Mouse (Mus musculus) limb, embryonic 13.5 days (tissue): ENCODE measurements at regions not wholly inside any gene's neighbourhood (a gene's known extent, or its start where the extent isn't known, plus 50 kb on each side); places are given as distances from the start of the nearest gene placed in this dataset.
"Not testable (repeated sequence)": the region's sequence is repeated elsewhere in the genome, so short reads cannot be mapped to it uniquely, and the experiment has no call there.

Experiments
- ATAC-seq: fragments of 200-750 bp; cut with Nextera tagmentation; 2 replicates; pipeline ENCODE4 v1.8.0; 2017; ENCODE audit warnings: low read depth, moderate number of reproducible peaks, moderate TSS enrichment; ENCODE audit not compliant: low FRiP score
- H3K27ac ChIP-seq: fragments of 300-500 bp; sonication (generic); 2 replicates; pipeline ENCODE4 v1.5.1; 2015; ENCODE audit warnings: inconsistent platforms, mild to moderate bottlenecking, moderate library complexity
- H3K27me3 ChIP-seq: fragments of 300-500 bp; sonication (generic); 2 replicates; pipeline ENCODE4 v1.6.1; 2015; ENCODE audit warnings: mild to moderate bottlenecking, inconsistent platforms
- H3K36me3 ChIP-seq: fragments of 300-500 bp; sonication (generic); 2 replicates; pipeline ENCODE4 v1.6.1; 2015; ENCODE audit warnings: inconsistent platforms, mild to moderate bottlenecking, moderate library complexity
- H3K4me1 ChIP-seq: fragments of 300-500 bp; sonication (generic); 2 replicates; pipeline ENCODE4 v1.6.1; 2015; ENCODE audit warnings: inconsistent platforms
- H3K4me2 ChIP-seq: fragments of 300-500 bp; sonication (generic); replicated peaks from 2 replicates; pipeline ENCODE4 v1.6.1; 2015; ENCODE audit warnings: inconsistent platforms, mild to moderate bottlenecking, moderate library complexity
- H3K4me3 ChIP-seq: fragments of 300-500 bp; sonication (generic); 2 replicates; pipeline ENCODE4 v1.5.1; 2015; ENCODE audit warnings: moderate library complexity, mild to moderate bottlenecking, inconsistent platforms
- H3K9ac ChIP-seq: fragments of 300-500 bp; sonication (generic); 2 replicates; pipeline ENCODE4 v1.6.1; 2015; ENCODE audit warnings: mild to moderate bottlenecking, inconsistent platforms
- H3K9me3 ChIP-seq: fragments of 300-500 bp; sonication (generic); 2 replicates; pipeline ENCODE4 v1.6.1; 2016; ENCODE audit warnings: inconsistent platforms
- WGBS: fragments of 180-500 bp; shearing (Covaris S2); methylation state at CpG from one replicate; pipeline ENCODE4 v1.1.7; 2015; 5-methylcytosine and 5-hydroxymethylcytosine counted together

GRCm38 (mm10) chr6:44010946-44011345, 344.9 kb upstream of the Tpk1 start:
- Histone ChIP-seq H3K4me2 (no peak overlapping the region), H3K9me3 (no peaks in the 10 kb centered on the region), H3K27ac (no peak overlapping the region), H3K9ac (no peak overlapping the region), H3K4me1 (no peaks in the 10 kb centered on the region), H3K4me3 (no peak overlapping the region), H3K36me3 (no peaks in the 10 kb centered on the region), H3K27me3 (no peaks in the 10 kb centered on the region)
- peak; percentile 66; the same call in 1 of the 2 replicates for ATAC-seq
- WGBS = 27% methylated on average over 4 of the region's 4 CpGs

DNA sequence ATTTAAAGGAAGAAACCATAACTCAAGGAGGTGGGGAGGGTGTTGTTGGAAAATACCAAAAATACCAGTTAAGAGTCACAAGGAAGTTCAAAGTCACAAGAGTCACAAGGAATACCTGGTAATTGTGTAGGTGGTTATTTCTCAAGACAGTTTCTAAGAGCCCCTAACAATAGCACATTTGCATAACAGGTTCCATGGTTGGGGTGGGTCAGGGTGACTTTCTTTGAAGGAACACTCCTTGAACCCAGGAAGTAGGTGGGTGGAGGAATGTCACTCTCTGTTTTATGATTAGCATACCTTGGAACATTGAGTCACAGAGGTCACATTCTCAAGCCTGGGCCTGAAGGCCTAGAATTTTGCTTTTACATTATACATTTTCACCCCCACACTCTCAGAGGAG, 341.1 kb upstream of the Tpk1 start:
- not testable (repeated sequence) for H3K9me3 ChIP-seq, H3K4me2 ChIP-seq, H3K4me3 ChIP-seq, H3K27ac ChIP-seq, H3K36me3 ChIP-seq, H3K27me3 ChIP-seq, ATAC-seq, H3K9ac ChIP-seq, H3K4me1 ChIP-seq
